Mouse (Mus musculus): ENCODE measurements around the gene Sertad3.

Sertad3 gene

GRCm38 (mm10) chr7:27471390-27472120 is 2.0 kb upstream of the Sertad3 start:
- DNase-seq, result no peak

DNA sequence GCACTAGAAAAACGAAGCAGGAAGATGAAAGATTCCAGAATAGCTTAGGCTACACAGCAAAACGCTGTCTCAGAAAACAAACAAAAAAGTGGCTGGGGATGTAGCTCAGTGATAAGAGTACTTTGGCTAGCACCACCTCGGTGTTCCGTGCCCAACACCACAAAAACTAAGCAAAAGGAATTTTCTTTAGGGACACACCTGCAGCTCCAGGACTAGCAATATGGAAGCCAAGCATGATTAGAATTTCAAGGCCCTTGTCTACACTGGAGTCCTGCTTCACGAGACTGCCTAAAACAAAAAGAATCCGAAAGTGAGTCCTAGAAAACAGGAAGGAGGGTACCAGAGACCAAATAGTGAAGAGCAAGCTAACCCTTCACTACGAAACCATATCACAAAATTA is 972 bp upstream of the Sertad3 start:
- peak in 1 of 2 experiments; percentile 22 for DNase-seq

DNA sequence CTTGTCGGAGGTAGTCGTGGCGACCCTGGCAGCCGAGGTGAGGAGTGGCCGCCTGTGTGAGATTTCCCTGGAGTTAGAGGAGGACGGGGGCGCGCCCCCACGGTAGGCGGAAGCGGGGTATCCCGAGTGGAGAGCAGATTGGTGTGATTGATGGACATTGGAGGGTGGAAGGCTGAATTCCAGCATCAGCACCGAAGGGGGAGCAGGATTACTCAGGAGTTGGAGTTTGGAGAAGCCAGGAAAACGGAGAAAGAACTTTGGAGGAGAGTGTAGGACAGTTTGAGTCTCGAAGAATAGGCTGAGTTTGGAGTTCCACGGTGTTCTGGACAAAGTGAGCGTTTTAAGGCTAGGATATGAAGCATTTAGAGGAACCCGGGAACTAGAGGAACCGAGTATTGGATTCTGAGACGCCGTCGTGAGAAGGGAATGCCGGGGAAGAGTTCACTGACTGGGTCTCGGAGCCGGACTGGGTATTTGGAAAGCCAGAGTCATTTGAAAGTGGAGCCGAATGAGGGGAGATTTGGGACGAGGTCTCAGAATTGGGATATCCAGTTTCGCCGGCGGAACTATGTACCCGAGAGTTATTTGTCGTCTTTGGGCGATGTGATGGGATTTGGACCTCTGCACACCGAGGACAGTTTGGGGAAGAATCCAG is 394 bp downstream of the Sertad3 start:
- DNase-seq, result no peak

DNA sequence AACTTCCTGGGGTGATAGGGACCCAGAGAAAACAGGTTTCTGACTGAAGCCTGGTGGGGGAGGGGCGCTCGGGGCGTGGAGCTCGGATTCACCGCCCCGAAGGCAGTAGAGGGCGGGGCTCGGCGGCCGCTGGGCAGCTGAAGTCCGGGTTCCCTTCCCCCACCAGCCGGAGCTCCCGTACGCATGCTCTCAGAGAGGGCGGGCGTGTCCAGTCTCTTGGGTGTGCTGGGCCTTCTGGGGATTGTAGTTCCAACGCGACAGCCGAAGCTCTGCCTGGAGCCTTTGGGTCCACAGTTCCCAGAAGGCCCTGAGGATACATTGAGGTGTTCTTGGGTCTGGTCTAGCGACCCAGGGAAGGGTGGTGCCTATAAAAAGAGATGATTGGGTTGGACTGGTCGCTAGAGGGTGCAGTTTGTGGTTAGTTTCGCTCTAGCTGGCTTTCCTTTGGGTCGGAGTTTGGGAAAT is 954 bp downstream of the Sertad3 start:
- DNase-seq, result peak; percentile 94 to 98

GRCm38 (mm10) chr7:27475596-27475995 is 2.0 kb downstream of the Sertad3 start:
- DNase-seq, result no peak

GRCm38 (mm10) chr7:27476098-27476635 is 2.6 kb downstream of the Sertad3 start:
- no peak for DNase-seq

DNA sequence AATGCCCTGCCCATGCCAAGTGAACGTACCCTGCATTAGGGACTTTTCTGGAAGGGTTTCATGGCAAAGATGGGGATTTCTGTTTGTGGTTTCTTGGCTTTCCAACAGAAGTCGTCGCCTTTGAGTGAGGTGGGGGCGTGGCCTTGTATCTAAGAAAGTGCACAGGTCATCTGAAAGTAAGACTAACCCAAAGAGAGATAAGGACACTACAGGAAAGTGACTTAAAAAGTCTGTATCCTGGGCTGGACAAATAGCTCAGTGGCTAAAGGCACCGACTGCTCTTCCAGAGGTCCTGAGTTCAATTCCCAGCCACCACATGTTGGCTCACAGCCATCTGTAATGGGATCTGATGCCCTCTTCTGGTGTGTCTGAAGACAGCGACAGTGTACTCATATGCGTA is 5.0 kb downstream of the Sertad3 start:
- no peak for DNase-seq

DNA sequence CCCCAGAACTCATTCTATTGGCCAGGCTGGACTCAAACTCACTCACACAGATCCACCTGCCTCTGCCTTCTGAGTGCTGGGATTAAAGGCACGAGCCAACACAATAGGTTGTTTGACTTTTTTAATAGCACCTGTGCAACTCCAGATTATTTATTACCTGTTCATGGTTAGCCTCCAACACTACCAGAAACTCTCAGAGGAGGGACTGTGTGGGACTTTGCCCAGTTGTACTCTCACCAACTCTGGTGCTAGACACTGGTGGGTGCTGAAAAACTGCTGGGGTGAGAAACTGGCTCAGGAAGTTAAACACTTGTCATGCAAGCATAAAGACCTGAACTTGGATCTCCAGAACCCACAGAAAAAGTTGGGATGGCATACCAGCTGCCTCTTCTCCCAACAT is 6.2 kb downstream of the Sertad3 start:
- no peak for DNase-seq

- no peak for DNase-seq
These were observed 6.9 kb downstream of the Sertad3 start for GRCm38 (mm10) chr7:27480506-27480905.

- peak in 1 of 2 experiments; percentile 22 for DNase-seq
These were observed 7.5 kb downstream of the Sertad3 start for GRCm38 (mm10) chr7:27480927-27481626.

DNA sequence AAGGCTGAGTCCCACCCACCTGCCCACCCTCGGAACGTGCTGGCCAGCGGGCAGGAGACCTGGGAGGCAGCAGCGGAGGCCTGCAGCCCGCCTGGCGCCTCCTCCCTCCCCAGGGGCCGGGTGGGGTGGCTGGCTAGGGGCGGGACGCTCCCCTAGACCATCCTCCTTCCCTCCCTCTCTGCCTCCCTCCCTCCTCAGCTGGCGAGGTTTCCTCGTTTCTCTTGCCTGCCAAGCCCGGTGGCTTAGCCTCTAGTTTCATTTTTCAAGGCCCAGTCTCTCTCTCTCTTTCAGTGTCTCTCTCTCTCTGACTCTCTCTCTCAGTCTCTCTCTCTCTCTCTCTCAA is 8.0 kb downstream of the Sertad3 start:
- DNase-seq, result peak; percentile 80 to 86

DNA sequence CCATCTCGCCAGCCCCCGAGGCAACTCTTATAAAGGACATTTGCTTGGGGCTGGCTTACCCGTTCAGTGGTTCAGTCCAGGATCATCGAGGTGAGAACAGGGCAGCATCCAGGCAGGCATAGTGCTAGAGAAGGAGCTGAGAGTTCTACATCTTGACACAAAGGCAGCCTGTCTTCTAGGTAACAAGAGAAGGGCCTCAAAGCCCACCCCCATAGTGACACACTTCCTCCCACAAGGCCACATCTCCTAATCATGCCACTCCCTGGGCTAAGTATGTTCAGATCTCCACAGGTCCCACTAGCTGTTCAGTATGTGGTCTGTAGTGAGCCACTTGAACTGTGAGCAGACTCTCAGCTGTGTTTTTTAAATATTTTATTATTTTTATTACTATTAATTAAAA is 10.3 kb downstream of the Sertad3 start:
- DNase-seq, result no peak

DNA sequence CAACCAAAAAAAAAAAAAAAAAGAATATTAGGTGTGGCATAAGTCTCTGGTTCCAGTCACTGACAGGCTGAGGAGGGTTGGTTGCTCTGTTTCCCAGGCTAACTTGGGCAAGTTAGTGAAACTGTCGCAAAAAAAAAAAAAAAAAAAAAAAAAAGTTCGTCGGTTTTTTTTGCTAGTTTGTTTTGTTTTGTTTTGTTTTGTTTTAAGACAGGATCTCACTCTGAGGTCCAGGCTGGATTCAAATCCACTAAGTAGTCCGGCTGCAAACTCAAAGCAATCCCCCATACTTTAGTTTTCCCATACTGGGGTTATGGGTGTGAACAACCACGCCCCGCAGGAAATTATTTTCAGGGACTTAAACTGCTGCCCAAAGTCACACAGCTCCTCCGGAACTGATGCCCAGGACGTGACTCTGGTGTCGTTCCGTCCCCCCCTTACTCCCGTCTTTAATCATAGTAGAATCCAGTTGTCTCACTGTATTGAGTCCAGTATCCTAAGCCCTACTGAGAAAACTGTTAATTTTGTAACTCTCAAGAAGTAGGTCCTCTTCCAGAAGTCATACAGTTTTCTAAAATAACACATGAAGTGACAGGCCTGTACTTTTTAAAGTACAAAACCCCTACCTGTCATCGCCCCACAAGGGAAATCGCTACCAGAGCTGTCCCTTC is 12.7 kb downstream of the Sertad3 start:
- no peak for DNase-seq

- peak; percentile 100 for DNase-seq
These were observed 13.5 kb downstream of the Sertad3 start, which contains the start of gene Sertad1 for GRCm38 (mm10) chr7:27486770-27487697. Sertad1 (plus strand) TSS chr7:27486910.

DNA sequence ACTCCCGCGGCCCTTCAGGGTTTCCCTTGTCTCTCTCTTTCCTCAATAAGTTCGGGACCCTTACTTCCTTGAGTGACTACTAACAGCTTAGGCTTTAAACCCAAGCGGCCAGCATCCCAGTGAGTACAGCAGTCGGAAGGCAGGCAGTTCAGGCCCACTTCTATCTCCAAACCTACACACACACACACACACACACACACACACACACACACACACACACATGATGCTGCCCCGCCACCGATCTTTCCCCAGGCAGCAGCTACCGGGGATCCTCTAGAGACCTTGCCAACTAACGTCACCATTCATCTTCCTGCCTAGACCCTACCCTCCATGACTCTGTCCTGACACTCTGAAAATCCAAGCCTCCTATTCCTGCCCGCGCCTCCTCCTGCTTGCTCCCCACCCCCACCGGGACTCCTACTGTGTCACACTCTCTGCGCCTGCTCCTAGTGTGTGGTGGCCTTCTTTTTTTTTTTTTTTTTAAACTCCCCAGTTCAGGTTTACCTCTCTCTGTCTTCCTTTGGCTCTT is 14.2 kb downstream of the Sertad3 start:
- peak; percentile 63 to 81 for DNase-seq

DNA sequence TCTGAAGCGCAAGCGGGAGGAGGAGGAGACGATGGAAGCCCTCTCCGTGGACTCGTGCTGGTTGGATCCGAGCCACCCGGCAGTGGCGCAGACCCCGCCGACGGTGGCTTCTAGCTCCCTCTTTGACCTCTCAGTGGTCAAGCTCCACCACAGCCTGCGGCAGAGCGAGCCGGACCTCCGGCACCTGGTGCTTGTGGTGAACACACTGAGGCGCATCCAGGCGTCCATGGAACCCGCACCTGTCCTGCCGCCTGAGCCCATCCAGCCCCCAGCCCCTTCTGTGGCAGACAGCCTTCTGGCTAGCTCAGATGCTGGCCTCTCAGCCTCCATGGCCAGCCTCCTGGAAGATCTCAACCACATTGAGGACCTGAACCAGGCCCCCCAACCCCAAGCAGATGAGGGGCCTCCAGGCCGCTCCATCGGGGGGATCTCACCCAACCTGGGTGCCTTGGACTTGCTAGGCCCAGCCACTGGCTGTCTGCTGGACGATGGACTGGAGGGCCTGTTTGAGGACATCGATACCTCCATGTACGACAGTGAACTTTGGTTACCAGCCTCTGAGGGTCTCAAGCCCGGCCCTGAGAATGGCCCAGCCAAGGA is 15.8 kb downstream of the Sertad3 start:
- peak in 1 of 2 experiments; percentile 50 for DNase-seq

DNA sequence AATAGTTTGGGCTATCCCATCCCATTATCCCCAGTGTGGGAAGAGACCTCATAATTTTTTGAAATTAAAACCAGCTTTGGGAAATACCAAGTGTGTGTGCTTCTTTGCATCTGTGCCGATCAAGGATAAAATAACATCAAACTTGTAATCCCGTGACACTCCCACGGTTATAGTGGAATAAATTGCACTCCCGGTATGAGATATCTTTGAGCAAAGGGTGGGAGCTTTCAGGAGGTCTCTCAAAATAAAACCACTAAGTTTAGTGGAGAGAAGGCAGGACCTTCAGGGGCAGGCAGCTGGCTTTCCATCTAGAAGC is 16.6 kb downstream of the Sertad3 start:
- no peak for DNase-seq

GRCm38 (mm10) chr7:27490543-27491329 is 17.2 kb downstream of the Sertad3 start:
- peak; percentile 94 to 97 for DNase-seq

DNA sequence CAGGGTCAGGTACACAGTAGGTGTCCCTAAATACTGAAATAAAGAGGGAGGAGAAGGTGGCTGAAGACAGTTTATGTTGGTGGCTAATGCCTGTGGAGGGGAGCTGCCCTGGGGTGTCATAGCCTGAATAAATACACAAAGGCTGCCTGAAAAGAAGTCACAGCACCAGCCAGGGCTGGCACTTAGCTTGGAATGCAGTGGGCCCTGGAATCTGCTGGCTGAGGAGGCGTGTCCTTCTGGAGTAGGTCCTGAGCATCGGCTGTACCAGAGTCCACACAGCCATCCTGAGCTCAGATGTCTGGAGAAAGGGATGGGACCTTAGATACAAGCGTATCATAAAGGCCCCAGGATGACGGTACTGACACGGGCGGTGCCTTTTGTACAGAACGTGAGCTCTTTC is 18.3 kb downstream of the Sertad3 start:
- DNase-seq, result peak in 1 of 2 experiments; percentile 24

- DNase-seq, result no peak
These were observed 19.5 kb downstream of the Sertad3 start for GRCm38 (mm10) chr7:27493022-27493421.
